Mouse (Mus musculus): ENCODE data around the gene Tvp23a. TPM values are rescaled to one million over a fixed set of nuclear protein-coding genes. Genes with fewer than 3 reads are reported as not detected.

Tvp23a gene
- total RNA-seq, 2 experiments from 2014 or later: 0.11 TPM; not detected in 1

DNA sequence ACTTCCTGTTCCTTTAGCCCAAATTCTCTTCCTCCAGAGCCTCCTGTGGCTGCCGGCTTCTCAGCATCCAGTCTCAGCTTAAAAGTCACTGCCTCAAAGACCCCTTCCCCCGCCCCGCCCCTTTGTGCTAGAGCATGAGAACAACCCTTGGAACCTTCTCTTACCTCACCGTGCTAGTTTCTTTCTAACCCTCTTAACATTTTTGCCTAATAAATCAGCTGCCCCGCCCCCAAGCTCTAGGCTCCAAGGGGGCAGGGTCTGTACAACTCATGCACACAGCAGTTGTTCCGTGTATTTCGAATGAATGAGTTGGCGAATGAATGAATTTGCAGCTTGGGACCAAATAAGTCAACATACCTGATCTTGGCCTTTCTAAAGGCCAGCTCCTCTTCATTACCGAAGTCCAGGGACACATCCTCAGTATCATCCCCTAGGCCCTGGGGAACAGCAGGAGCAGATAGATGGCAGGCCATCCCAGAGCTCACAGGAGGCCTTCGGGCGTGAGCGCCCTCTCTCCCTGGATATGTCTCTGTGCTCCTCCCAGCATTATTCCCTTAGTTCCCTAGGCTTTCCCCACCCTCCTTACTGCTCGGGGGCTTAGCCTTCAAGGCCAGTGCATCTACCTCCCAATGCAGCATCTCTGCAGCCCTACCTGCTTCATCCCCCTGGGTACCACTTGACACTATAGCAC lies 444 bp downstream of the Tvp23a start:
- intact Hi-C loops (cut with DNase I): no loop called here
- Histone ChIP-seq H3K4me3 (peak overlapping the region; percentile 57), H3K27ac (no peak overlapping the region)
- DNase-seq: no peak
- TF ChIP-seq CTCF (IDR thresholded peaks at IDR 0.05): no peak

- TF ChIP-seq CTCF (IDR thresholded peaks at IDR 0.05): no peak
- no peak for DNase-seq
- no peak overlapping the region for H3K27ac ChIP-seq
- intact Hi-C loops (cut with DNase I): no loop called here
- no peak overlapping the region for H3K4me3 ChIP-seq
Observed at GRCm38 (mm10) chr16:10443723-10444122, 3.4 kb downstream of the Tvp23a start.

- TF ChIP-seq CTCF (IDR thresholded peaks at IDR 0.05): no peak
- intact Hi-C loops (cut with DNase I): no loop called here
- Histone ChIP-seq H3K27ac (no peak overlapping the region), H3K4me3 (no peak overlapping the region)
- DNase-seq: no peak
Observed at GRCm38 (mm10) chr16:10441761-10442160, 5.4 kb downstream of the Tvp23a start.

DNA sequence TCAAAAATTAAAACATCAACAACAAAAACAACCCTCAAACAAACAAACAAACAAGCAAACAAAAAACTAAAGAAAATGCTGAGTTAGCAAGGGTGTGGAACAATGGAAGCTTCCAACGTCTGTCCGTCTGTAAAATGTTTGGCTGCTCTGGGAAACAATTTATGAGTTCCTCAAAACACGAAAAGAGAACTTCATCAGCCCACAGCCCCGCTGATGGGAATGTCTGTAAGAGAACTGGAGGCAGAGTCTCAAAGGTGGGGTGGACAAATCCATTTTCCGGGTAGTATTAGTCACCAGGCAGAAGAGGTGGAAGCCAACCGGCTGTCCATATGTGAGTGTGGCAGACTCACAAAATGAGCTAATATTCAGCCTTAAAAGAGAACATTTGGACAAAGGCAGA lies 5.8 kb downstream of the Tvp23a start:
- intact Hi-C loops (cut with DNase I): no loop called here
- Histone ChIP-seq H3K27ac (no peak overlapping the region), H3K4me3 (no peak overlapping the region)
- no peak for DNase-seq
- TF ChIP-seq CTCF (IDR thresholded peaks at IDR 0.05): no peak

- Histone ChIP-seq H3K4me3 (no peak overlapping the region), H3K27ac (no peak overlapping the region)
- intact Hi-C loops (cut with DNase I): no loop called here
- no peak for DNase-seq
- no peak for TF ChIP-seq CTCF (IDR thresholded peaks at IDR 0.05)
Observed at GRCm38 (mm10) chr16:10438055-10438454, 9.1 kb downstream of the Tvp23a start.

- H3K27ac ChIP-seq: no peak overlapping the region
- no peak for TF ChIP-seq CTCF (IDR thresholded peaks at IDR 0.05)
- intact Hi-C loops (cut with DNase I): no loop called here
- no peak for DNase-seq
- H3K4me3 ChIP-seq: no peak overlapping the region
Observed at GRCm38 (mm10) chr16:10436166-10436565, 11.0 kb downstream of the Tvp23a start.

DNA sequence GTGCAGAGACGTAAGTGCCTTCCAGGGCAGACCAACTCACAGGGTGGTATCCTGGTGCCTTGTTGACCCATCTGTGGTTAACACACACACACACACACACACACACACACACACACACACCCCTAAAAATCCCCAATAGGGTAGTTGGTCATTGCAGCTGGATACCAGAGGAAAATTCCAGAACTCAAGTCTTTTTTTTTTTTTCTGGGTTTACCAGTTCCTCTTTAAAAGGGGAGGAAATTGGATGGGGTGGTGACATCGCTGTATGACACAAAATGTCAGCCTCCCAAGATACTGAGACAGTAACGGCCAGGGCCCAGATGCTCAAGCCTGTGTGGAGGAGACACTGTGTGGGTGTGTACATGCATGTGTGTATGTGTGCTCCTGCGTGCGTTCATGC lies 13.8 kb downstream of the Tvp23a start:
- intact Hi-C loops (cut with DNase I): no loop called here
- no peak for DNase-seq
- no peak overlapping the region for H3K27ac ChIP-seq
- TF ChIP-seq CTCF (IDR thresholded peaks at IDR 0.05): no peak
- H3K4me3 ChIP-seq: no peak overlapping the region

DNA sequence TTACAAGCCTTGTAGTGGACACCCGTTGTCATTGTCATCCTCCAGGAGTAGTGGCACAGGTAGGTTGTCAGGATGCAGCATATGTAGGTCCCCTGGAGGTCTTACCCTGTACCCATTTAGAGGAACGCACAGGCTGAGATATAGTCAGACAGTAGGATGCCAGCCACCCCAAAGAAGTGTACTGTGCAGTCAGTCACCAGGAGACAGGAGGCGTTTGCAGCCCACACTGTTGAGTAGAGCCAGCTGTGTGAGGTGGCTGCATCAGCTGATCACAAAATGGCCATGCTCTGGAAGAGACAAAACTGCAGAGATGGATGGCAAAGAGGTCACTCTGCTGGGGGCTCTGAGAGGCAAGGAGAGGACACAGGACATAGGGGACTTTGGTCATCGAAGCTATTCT lies 14.8 kb downstream of the Tvp23a start:
- DNase-seq: no peak
- H3K4me3 ChIP-seq: no peak overlapping the region
- intact Hi-C loops (cut with DNase I): no loop called here
- H3K27ac ChIP-seq: no peak overlapping the region
- TF ChIP-seq CTCF (IDR thresholded peaks at IDR 0.05): no peak

DNA sequence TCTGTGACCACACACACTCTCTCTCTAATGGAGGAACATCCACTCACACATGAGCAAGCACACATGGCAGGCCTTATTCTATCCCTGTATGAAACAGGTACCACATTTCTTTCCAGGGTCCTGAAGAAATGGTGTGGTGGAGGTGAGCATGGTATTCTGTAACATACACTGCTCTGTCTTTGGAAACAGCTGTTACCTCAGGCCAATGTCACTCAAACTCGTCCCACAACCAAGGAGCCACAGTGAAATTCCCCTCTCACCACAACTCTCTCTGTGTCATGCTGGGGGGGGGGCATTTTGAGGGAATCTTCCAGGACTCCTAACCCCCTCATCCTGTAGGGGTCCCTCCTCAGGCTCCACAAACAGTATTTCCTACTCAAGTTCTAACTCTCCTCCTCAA lies 15.3 kb downstream of the Tvp23a start:
- intact Hi-C loops (cut with DNase I): no loop called here
- H3K27ac ChIP-seq: no peak overlapping the region
- H3K4me3 ChIP-seq: no peak overlapping the region
- no peak for TF ChIP-seq CTCF (IDR thresholded peaks at IDR 0.05)
- no peak for DNase-seq

GRCm38 (mm10) chr16:10420447-10421054 lies 26.6 kb downstream of the Tvp23a start:
- no peak overlapping the region for H3K4me3 ChIP-seq
- DNase-seq: peak; percentile 1
- no peak overlapping the region for H3K27ac ChIP-seq
- no peak for TF ChIP-seq CTCF (IDR thresholded peaks at IDR 0.05)
- intact Hi-C loops (cut with DNase I): no loop called here

- DNase-seq: peak; percentile 13
- Histone ChIP-seq H3K27ac (no peak overlapping the region), H3K4me3 (no peak overlapping the region)
- no peak for TF ChIP-seq CTCF (IDR thresholded peaks at IDR 0.05)
- intact Hi-C loops (cut with DNase I): loop anchor here (10.0 kb wide), 1 partner anchor 1543 kb away; no protein-coding TSS in a partner anchor
Observed at GRCm38 (mm10) chr16:10417723-10418259, 29.4 kb downstream of the Tvp23a start.

DNA sequence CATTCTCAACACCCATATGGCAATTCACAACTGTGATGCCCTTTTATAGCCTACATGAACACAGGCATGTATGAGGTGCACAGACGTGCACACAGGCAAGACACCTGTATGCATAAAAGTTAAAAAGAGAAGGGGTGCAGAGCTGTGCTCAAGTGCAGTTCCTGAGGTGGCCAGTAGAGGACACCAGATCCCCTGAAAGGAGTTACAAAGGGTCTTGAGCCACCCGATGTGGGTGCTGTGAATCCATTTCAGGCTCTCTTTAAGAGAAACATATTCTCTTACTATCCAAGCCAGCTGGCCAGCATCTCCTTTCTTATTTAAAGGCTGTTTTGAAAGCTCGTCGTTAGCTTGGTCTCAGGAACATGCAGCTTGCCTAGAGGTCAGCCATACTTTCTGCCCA lies 30.3 kb downstream of the Tvp23a start:
- no peak overlapping the region for H3K27ac ChIP-seq
- no peak overlapping the region for H3K4me3 ChIP-seq
- DNase-seq: peak; percentile 8
- TF ChIP-seq CTCF (IDR thresholded peaks at IDR 0.05): peak; percentile 63
- intact Hi-C loops (cut with DNase I): loop anchor here (10.0 kb wide), 1 partner anchor 1542 kb away; no protein-coding TSS in a partner anchor

- H3K4me3 ChIP-seq: no peak overlapping the region
- TF ChIP-seq CTCF (IDR thresholded peaks at IDR 0.05): peak; percentile 36
- peak; percentile 41 for DNase-seq
- intact Hi-C loops (cut with DNase I): loop anchor here (10.0 kb wide), 1 partner anchor 1541 kb away; no protein-coding TSS in a partner anchor
- H3K27ac ChIP-seq: no peak overlapping the region
Observed at GRCm38 (mm10) chr16:10415976-10416375, 31.2 kb downstream of the Tvp23a start.
